Mouse (Mus musculus) liver (tissue): ENCODE measurements around the gene Gpr4.

Experiments
- DNase-seq: peaks from one replicate; pipeline ENCODE4 v3.0.0-alpha.2; 2020; ENCODE audit warnings: mixed read lengths

The Gpr4 gene

DNA sequence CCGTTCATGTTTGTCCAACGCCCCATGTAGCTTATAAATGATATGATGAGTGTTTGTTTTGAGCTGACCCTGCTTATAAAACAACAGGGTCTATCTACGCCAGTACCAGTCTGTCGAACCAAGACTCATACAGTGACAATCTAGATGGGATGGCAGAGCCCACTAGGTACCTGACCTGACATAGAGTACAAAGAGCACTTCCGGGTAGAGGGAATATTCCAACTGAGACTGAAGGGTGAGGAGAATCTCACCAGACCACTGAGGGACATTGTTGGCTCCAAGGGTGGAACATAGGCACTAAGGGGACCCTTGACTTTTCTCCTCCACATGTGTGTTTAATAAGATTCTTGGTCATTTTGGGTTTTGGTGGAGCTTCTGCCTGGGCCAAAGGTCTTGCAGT, 17.1 kb downstream of the Gpr4 start:
- no peak for DNase-seq

DNA sequence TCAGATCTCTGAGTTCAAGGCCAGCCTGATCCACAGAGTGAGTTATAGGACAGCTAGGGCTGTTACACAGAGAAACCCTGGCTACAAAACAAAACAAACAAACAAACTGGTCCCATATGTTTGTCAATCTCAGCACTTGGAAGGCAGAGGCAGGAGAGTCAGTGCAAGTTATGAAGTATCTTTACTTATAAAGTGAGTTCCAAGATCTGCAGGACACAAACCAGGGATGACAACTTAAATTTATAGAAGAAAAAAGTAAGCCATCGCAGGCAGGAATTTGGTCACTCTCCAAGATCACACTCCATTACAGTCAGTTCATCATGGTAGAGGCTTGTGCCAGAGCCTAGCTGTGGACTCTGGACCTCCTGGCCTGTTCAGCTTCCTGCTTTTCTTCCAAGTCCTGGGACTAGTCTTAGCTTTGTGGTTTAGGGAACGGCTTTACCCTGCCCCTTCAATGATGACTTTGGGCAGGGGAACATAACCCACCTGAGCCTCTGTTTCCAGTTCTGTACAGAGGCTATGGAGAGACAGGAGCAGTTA, 17.8 kb downstream of the Gpr4 start:
- no peak for DNase-seq

DNA sequence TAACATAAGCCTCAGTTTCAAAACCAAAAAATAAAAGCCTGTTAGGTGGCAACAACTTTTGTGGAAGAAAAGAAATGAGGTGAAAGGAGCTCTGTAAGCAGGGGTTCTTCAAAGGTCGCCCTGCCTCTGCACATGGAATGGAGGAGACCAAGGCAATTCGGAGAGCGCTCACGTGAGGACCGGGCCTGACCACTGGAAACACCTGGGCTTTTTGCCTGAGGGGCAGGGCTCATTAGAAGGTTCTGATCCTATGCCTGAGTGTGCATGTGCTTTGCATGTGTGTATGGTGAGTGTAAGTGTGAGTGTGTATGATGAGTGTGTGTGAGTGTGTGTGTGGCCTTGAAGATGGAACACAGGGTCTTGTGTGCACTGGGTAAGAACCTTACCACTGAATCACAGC, 18.6 kb downstream of the Gpr4 start:
- DNase-seq = no peak

DNA sequence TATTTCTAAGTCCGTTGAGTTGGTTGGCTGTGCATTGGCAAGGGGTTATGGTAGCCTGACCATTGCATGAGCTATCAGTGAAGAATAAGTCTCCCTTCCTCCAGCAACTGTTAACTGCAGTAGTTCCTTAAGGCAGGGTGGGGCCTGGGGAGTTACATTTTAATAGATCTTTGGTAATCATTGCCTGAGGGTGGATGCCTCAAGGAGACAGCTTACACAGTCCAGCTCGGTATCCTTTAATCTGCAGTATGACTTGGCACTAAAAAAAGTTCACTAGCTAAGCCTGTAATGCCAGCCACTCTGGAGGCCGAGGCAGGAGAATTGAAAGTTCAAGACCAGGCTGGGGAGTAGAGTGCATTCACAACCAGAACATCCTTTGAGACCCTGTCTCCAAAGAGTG, 19.5 kb downstream of the Gpr4 start:
- no peak for DNase-seq

DNA sequence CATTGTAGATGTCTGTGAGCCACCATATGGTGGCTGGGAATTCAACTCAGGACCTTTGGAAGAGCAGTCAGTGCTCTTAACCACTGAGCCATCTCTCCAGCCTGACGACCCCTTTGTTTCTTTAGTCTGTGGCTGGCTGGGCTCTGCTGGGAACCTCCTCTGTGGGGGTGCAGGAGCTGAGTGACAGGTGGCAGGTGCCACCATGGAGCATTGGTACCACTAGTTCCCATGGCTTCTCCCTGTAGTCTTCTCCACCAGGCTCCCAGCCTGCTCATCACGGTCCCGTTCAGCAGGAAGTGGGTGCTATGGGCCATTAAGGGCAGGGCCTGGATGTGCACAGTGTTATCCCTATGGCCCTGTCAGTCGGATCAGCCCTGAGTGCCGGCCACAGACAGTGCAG, 22.3 kb downstream of the Gpr4 start:
- DNase-seq = no peak

DNA sequence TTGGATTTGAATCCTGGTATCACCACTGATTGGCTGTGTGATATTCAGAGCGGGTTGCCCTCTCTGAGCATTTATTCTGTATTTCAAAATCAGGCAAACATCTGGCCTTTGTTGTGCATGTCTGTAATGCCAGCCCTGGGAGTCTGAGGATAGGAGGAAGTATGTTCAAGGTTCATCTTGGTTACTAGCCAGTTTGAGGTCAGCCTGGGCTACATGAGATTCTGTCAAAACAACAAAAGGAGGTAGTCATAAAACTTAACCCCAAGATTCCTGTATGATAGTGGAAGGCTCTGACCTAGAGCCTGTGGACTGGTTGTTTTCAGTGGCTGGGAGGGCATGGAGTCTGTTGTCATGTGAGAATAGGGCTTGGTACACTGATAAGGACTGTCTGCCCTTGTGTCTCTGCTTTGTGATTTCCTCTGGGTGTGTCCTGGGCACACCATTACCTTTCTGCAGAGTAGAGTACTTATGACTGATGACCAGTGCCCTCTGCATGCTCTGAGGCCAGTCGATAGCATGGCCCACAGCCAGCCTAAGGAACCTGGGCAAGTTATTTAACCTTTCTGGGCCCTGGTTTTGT, 22.8 kb downstream of the Gpr4 start:
- no peak for DNase-seq

DNA sequence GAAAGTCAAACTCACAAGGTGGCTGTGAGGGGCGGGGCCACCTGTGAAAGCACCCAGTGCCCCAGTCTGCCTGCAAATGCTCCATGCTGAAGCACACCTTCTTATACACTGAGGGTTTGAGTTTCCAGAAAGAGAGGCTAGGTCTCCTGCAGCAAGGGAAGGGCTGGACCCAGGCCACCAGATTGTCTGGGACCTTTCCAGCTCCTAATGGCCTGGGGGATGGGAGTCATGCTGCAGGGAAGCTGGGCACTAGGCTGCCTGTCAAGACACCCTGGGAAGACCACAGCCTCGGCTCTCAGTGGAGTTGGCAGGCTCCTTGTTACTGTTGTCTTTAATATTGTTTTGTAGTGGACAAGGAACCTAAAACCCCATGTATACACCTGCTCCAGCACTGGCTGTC, 24.1 kb downstream of the Gpr4 start:
- no peak for DNase-seq

DNA sequence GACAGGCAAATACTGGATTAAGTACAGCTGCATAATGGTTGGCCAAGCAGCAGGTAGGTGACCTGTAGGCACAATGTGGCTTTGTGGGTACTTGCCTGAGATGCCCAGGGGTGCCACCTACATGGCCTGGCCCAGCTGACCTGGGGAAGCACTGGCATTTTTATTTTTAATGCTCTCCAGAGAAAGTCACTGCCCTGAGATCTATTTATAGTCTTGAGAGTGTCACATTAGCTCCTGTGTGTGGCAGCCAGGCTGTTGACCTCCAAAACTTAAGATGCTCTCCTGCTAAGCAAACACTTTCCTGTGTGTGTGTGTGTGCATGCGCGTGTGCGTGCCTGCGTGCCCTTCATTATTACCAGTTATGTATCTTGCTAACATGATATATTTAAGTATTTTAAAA, 26.0 kb downstream of the Gpr4 start:
- no peak for DNase-seq

DNA sequence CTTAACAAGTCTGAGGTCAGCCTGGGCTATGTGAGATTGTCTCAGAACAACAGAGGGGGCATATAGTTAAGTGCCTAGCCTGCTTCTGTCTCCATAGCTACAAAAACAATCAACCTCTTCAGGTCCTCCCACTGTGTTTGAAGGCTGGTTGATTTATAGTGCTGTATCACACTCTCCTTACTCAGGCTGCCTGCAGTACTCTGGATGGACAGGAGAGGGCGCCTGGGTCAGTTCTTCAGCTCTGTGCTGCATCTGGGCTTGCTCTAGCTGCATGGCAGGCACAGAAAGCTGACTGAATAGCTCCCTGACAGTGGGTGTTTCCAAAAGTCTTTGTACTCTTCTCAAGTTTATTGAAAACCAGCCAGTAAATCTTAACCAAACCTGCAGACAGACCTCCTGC, 27.1 kb downstream of the Gpr4 start:
- DNase-seq = peak; percentile 94

DNA sequence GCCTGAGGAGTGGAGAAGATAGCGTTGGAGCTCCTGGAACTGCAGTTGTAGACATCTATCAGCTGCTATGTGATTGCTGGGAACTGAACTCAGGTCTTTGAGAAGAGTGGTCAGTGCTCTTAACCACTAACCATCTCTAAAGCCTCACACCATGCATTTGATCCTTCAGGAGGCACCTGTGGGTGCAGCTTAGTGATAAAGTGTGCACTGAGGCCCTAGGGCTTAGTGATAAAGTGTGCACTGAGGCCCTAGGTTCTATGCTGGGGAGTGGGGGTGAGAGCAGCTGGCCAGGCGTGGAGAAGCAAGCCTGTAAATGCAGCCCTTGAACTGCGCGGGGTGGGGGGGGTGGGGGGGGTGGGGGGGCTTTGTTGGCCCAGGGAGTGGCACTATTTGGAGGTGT, 27.6 kb downstream of the Gpr4 start:
- peak; percentile 77 for DNase-seq

DNA sequence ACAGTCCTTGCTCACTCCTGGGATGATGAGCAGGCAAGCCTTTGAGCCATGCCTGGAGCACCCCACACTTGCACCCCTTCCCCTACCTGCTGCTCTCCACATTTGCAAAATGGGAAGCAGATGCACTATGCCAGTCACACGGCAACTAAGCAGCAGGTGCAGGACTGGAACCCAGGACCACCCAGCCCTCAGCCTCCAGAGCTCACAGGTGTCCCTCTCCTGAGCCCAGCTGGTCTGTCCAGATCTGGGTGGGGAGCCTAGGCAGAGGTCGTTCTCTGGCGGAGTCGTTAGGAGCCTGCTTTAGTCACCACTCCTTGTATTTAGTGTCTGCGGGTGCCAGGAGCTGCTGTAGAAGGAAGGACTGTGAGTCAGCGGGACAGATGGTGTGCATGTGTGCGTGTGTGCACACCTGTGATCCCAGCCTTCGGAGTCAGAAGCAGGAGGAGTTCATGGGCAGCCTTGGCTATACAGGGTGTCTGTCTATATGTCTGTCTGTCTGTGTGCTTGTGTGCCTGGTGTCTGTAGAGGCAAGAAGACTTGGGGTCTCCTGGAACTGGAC, 28.6 kb downstream of the Gpr4 start:
- DNase-seq = no peak

DNA sequence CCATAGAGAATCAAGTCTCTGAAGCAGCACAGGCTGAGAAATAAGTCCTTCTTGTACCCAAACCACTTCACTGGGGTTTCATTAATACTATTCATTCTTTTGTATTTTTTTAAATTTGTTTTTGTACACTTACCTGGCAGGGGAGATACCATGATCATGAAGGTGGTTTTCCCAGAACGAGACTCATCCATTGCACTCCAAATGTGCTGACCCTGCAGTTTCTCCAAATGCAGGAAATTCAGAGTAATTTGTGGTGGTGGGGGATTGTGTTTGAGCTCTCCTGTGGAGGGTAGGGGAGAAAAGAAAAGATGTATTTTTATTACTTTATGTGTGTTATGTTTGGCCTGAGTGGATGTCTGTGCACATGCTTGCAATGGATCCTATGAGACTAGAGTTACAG, 29.7 kb downstream of the Gpr4 start:
- no peak for DNase-seq

DNA sequence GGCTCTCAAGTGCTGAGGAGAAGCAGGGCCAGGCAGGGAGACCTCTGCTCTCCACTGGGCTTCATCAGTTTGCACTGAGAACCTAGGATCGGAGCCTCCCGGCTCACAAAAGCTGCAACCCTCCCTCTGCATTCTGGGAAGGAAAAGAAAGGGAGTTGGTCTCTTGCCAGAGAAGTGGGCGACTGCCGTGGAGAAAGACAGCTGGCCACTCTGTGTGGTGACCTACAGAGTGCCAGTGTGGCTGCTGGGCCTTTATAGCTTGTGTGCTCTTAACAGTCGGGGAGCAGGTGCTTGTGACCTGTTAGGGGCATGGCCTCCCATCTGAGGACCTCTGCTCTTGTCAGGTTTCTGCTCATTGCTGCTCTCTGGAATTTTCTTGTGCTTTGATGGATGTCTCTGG, 31.5 kb downstream of the Gpr4 start:
- DNase-seq = no peak

DNA sequence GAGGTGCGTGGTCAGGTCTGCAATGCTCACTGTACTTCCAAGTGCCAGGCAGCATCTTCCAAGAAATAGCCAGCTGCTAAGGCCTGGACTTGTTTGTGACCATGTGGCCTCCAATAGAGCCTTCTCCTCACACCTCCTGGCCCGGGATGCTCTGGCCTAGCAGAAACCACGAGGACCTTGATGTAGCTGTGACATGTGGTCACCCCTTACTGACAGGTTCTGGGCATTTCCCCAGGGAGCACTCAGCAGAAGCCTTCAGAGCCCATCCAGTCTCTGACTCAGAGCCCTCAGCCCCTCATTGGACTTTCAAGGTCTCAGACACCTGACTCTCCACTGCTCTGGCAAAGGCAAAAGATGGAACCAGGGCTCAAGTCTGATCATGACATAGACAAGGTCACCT, 32.7 kb downstream of the Gpr4 start:
- no peak for DNase-seq

DNA sequence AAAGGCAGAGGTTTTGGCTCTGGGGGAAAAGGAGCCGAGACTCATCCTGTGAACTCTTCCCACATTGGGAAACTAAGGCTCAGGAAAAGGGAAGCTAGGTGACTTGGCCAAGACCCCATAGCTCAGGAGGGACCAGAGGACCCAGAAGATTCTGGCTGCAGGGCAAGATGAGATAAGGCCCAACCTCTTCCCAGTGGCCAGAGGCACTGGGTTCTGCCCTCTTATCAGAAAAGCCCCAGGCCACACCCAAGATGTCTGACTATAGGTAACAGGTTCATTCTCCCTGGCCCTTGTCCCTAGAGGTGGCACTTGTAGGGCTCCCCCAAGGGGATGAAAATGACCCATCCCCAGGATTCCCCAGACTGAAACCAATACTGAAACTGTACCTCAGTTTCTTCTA, 34.5 kb downstream of the Gpr4 start:
- peak; percentile 77 for DNase-seq

DNA sequence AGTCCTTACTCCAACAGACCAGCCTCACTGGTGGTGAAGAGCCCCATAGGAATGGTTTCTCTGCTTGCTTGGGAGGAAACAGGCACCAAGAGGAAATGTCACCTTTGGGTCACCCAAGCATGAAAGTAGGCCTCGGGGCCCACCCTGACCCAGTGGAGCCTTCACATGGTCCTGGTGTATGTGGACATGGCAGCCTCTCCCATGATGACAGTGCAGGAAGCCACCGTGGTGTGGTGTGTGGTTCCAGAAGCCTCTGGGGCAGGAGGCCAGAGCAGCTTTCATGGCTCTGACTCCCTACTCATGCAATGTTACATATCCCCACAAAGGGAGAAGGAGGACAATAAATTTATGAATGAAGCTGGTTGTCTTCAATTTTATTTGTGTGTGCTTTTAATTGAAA, 35.2 kb downstream of the Gpr4 start:
- DNase-seq = no peak

DNA sequence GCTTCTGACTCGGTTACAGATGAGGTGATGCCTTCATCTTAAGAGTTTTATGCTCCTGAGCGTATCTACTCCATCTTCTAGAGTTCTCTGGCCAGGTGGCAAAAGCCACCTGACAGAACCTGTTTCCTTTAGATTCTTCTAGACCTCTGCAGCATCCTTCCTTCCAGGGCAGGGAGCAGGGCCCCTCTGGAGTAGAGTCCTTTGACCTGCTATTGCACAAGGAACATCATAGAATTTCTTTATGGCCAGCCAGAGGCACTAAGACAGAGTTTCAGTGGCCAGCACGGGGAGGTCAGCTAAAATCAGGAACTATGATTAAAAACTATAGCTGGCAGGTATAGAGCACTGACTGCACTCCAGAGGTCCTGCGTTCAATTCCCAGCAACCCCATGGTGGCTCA, 39.7 kb downstream of the Gpr4 start:
- DNase-seq = no peak

DNA sequence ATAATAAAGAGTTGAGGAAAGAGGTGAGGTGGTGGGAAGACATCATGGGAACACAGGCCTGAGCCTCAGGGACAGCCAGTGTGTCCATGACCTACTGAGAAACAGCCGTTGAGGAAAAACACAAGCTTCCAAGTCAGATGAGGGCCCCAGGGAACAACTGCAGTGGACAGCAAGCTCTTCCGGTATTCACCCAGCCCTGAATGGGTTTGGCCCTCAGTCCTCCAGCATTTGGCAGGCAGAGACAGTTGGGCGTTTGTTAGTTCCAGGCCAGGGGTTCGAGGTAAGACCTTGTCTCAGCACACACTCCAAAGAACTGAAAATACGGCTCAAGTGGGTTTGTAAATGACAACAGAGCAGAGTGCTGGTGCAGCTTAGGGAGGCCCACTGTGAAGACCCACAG, 41.1 kb downstream of the Gpr4 start:
- DNase-seq = no peak

DNA sequence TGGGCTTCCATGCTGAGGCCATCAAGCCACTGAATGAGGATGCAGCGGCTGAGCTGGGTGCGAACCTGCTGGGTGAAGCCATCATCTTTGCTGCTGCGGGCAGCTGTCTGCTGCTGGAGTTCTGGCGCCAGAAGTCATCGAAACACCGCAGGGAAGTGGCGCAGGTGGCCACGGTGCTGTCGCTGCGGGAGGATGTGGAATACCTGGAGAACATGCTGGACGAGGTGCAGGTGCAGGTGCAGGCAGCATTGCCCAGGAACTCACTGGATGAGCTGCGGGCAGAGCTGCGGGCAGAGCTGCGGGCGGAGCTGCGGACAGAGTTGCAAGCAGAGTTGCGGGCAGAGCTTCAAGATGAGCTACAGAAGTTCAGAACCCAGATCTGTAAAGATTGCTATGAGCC, 43.1 kb downstream of the Gpr4 start:
- no peak for DNase-seq

DNA sequence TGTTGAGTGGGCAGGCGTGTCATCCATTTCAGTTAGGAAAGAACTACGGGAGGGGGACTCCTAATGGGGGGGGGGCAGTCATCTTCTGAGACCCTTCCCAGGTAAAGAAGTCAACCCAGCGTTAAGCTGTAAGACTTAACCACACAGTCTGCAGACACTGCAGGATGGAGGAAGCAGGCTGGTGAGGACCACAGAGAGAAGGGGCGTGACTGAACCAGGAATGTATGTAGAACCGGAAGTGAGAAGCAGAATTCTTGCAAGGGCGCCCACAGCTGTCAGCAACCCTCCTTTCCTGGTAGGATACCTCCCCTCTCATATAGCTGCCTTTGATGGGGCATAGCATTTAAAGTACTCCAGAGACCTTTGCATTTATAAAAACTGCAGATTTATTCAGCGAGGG, 44.2 kb downstream of the Gpr4 start:
- no peak for DNase-seq

DNA sequence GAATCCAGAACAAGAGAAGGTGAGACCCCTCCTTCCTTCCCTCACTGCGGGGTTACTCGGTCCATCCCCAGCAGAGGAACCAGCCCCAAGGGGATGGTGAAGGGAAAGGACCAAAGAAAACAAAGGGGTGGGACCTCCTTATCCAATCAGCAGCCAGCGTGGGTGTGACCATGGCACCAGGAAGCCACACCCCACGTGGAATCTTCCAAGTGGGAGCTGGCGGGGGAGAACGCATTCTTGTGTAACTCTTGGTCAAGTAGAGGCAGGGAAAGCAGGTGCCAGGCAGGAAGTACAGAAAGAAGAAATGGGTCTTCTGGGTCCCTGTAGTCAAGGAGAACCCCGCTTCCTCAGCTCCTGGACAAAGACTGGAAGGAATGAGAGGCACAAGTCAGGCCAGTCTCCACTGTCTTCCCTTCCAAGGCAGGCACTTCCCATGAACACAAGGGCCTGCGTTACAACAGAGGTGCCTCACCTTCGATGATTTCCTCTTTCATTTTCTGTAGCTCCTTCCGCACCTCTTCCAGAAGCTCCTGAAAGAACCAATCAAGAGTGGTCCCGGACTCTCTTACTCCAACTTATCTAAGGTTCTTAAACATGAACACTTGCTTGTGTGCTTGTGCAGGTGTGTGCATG, 45.2 kb downstream of the Gpr4 start:
- DNase-seq = peak; percentile 92

DNA sequence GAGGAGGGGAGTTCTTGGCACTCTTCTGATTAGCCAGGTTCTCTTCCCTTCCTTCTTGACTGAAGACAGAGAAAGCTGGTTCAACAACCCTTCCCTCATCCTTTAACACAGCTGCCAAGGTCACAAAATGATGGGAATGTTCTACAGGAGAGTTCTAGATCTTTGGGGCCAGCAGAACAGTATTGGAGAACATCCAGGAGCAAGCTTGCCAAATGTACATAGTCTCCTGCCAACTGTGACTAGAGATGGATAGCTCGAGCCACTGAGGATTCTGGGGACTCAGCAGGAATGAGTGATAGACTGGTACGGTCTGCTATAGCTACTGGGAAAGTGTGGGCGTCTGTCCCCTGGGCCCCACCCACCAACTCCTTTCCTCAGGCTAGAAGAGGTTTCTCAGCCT, 46.0 kb downstream of the Gpr4 start:
- DNase-seq = no peak

DNA sequence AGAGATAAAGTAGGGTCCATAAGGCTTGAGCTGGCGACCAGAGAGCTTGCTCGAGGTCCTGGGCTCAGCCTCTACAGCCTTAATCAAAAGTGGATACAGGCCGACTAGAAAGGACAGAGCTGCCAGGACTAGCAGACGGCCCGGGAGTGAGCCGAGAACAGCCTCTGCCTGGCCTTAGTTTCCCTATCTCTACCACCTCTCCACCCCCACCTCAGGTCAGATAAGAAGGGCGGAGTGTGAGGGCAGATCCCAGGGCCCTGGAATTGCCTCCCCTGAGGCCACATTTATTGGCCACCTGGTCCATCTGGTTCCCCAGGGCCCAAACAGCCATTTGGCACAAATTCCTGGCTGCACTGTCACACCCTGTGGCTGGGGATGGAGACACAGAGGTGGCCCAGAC, 52.8 kb downstream of the Gpr4 start:
- peak; percentile 84 for DNase-seq

DNA sequence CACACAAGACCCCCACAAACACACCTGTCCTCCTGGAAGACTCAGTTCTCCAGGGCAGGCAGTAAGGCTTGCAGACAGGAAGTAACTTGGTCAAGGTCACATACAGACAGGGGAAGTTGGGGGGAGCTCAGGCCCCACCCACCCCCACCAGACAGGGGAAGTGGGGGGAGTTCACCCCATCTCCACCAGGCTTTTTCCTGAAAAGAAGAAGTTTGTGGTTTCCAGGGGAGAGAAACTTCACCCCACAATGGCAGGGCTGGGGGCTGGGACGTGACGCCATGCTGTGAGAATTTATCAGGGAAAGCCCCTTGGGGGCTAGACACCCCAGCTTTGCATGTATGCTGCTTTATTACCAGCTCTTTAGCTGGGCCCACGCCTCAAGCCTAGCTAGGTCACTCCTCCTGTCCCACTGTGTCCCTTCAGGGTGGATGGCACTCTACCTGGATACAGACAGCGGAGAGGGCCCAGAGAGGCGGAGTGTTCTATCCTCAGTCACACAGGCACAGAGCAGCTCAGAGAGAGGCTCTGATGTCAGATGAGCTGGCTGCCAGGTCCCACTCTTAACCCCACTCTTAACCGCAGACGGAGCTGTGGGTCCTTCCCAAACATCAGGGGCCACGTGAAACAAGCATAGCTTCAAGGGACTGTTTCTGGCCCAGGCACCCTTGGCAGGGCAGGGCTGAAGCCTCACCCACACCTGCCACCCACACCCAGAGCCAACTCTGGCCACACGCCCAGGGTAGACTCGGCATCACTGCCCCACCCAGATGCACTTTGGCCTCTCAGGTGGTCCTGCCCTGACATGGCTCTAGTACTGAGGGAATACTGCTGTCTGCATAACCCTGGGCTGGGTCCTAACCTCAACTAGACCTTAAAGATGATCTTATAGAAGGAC, 53.8 kb downstream of the Gpr4 start:
- peak; percentile 51 for DNase-seq
